Mouse (Mus musculus) left cerebral cortex, adult 9 months (tissue): ENCODE data around the gene Naip1.
"Not testable (repeated sequence)": the region's sequence is repeated elsewhere in the genome, so short reads cannot be mapped to it uniquely, and the experiment has no call there.

Source experiments
- DNase-seq, 2 experiments: peaks; one replicate each; pipeline ENCODE4 v3.0.0; 2022; ENCODE audit warnings: low spot score in 2 of 2

Gene Naip1

DNA sequence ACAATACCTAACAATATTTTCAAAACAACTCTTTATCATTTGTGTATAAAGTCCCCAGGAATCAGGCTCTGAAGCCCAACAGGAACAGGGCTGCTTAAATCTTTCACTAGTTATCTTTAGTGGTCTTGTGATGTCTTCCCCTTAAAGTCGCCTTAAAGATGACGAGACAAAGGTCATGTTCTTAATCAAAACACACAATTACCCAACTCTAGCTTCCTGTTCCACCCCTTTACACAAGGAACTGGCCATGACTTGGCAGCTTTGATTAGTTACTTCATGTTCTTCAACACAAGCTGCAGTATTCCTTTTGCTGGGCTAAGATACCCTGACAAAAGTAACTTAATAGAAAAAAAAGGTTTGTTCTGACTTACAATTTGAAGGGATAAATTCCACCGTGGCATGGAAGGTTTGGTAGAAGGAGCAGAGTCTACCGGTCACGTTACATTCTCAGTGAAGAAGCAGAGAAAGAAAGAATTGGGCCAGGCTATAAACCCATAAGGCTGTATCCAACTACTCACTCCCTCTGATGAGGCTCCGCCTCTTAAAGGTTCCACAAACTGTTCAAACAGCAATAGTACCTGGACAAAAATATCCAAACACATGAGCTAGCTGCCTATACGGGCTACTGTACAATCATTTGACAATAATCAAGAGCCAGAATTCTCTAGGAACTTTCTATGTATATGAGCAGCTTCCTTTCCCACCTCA lies 49.6 kb downstream of the Naip1 start:
- not testable (repeated sequence) for DNase-seq

DNA sequence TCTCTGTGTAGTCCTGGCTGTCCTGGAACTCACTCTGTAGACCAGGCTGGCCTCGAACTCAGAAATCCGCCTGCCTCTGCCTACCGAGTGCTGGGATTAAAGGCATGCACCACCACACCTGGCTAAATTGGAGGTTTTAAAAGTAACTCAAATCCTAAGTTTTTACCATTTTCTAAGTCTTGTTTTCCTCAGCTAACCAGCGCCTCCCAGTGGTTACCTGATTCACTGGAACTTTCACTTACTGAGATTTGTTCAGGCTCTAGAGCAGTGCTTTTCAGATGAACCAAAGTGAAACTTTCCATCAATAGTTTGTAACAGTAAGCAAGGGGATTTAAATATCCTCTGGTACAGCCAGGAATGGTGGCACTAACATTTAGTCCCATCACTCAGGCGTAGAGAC lies 61.6 kb downstream of the Naip1 start:
- DNase-seq = peak in 1 of 2 experiments; percentile 27

DNA sequence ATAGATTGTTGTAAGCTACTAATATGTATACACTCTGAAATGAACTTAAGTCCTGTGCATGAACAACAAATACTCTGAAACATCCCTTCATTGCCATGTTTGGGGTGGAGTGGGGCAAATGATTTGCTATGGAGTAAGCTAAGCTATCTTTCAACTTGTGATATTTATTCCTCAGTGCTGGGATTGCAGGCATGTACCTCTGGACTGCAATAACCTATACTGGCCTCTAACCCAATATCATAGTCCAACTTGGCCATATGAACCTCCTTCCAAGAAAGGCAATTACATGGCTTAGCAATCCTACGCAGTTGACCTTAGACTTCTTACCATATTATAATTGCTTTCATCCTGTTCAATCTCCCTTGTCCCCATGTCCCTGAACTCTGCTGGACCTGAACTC lies 82.1 kb downstream of the Naip1 start:
- no peak for DNase-seq
